Mouse (Mus musculus) liver, embryonic 14.5 days (tissue): Measurements from ENCODE around the gene Tspan32.

ENCODE experiments used
- CTCF ChIP-seq: IDR thresholded peaks from 2 replicates; pipeline ENCODE4 v1.5.1; 2016; ENCODE audit warnings: antibody characterized with exemption, low read depth, control low read depth
- EP300 ChIP-seq: IDR thresholded peaks from 2 replicates; pipeline ENCODE4 v1.6.1; 2016; ENCODE audit warnings: antibody characterized with exemption, low read depth

GRCm38 (mm10) chr7:143011226-143011625, 6.4 kb downstream of the Tspan32 start:
- TF ChIP-seq CTCF (no peak), EP300 (no peak)
